Mouse (Mus musculus): ENCODE results near the gene 0610037L13Rik.

Gene 0610037L13Rik

DNA sequence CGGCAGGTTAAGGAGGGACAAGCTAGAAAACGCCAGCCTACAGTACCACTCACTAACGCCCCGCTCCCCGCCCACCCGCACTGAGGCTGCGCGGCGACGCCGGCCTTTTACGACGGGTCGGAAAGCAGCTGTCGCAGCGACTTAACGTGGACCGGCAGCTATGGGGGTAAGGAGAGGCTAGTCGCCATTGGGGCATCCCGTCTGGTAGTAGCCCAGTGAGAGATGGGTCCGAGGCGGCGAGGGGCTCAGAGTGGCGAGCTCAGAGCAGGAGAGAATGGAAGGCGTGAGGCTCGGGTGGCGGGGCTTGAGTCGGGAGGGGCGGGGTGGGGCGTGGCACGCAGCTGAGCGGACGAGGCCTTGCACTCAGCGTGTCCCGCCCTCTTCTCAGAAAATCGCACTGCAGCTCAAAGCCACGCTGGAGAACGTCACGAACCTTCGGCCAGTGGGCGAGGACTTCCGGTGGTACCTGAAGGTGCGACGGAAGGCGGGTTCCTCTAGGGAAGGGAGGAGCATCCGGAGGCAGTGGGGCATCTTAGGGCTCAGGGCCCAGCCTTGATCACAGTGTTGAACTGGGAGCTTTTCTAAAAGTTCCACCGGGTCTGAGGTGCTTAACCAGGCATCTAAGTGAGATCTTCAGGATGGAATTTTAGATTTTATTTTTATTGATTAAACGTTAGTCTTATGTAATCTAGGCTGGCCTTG, at the start of gene 0610037L13Rik:
0610037L13Rik (plus strand) TSS at position 83 of the 702 bp plus-strand sequence.
- peak; percentile 95 to 97 for DNase-seq

DNA sequence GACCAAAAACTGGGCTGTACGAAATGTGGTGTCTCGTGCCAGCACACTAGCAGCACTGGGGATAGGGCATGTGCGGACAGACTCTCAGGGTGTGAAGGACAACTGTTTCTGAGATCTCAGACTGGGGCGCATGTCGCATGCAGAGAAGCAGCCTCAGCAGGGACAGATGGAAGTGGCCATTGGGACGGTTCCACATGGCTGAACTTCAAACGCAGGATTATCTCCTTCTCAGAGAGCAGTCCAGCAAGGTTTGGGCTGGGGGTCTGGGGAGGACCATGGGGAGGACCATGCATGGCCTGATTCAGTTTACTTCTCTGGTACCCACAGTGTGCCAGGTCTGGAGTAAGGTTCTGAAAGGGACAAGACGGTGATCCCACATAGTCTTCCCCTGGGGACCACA, 45.9 kb upstream of the 0610037L13Rik start:
- DNase-seq = no peak

DNA sequence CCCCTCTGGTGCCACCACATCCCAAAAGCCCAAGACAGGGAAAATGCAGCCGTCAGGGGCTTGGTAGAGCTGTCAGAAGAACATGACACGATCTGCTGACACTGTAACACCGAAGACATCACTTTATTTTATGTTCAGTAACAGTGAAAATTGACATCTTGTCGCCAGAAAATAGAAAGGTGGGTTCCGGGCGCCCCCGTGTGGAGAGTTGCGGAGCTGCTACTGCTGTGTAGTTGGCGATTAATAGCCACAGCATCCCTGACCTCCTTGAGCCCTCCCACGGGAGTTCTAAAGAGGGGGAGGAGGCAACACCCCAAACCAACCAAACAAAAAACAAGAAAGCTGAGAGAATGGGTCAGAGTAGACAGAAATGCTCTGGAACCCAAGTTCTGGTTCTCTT, 44.6 kb upstream of the 0610037L13Rik start:
- peak in 1 of 2 experiments; percentile 78 for DNase-seq

DNA sequence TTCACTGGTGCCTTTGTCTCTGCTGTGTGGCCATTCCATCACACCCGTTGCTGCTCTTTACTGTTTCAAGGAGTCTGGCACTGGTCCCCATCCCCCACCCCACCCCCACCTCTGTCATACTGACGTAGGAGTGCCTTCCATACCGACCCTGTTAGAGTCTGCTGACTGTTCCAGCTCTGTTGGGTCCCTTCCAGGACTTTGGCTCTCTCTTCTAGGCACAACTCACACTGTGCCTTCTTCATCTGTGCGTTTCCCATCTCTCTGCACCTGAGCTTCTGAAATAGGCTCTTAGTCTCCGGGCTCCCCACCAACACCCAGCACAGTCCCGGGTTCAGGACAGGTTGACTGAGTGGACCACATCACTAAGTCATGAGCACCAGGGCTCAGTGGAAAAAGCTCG, 42.8 kb upstream of the 0610037L13Rik start:
- no peak for DNase-seq

DNA sequence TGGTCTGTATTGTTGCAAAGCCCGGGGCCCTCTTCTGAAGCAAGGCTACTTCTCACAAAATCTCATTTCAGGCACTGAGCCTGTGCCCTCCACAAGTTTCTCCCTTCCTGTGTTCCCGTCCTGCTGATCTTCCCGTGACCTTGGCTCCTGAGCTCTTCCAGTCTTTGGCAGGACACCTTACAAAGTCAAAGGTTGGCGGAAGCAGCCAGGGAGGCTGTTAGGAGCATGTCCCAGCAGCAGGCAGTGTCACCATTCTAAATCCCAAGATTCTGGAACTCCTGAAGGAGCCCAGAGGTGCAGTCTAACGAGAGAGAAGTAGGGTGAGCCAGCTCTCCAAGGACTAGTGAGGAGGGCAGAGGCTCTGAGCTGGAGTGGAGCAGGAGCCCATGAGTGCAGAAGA, 41.1 kb upstream of the 0610037L13Rik start:
- DNase-seq = peak; percentile 31 to 35

DNA sequence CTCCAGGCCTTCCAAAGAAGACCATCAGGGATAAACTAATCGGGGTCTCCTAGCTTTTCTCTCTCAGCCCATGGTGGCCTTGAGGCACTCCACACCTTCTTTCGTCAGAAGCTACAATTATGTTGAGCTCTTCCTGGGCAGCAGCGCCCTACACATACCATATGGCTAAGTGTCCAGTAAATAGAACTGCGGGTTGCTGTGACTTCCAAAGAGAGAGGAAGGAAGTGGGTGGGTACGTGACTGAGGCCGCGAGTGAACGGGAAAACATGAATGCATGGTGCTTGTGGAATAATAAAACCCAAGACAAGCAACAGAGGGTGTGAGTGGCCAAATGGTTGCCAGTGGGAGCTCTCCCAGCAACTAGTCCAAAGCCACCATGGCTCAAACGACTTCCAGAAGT, 40.0 kb upstream of the 0610037L13Rik start:
- DNase-seq = no peak

DNA sequence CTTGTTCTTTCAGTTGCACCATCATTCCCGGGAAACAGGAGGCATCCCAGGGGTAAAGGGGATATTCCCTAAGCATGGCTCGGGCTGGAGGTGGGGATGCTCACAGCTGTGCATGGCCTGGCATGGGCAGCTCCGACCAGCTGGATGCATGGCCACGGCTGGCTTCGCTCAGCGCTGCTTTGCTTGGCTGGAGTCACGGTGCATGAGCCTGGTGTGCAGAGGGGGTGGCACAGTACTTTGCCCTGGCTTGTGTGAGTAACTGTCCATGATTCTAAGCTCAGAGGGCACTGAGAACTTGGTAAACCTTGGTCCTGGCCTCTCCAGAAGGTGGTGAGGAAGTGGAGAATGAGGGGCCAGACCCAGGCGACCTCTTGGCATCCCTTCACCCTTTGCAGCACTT, 39.5 kb upstream of the 0610037L13Rik start:
- peak; percentile 28 to 38 for DNase-seq

DNA sequence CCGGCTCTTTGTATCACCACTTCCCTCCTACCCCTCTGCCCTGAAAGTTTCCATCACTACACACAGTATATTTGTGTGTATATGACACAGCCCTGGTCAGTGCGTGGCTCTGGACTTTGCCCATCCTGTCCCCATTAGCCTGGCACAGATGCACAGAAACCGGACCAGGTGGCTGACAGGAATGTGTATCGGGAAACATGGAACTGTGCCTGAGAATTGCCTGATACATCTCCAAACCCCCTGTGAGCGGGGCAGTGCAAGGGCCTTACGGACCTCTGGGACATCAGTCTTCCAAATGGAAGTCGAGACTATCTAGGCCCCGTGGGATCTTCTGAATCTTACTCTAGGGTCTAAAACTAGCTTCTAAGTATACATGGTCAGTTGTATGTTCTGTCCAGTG, 36.3 kb upstream of the 0610037L13Rik start:
- DNase-seq = no peak

DNA sequence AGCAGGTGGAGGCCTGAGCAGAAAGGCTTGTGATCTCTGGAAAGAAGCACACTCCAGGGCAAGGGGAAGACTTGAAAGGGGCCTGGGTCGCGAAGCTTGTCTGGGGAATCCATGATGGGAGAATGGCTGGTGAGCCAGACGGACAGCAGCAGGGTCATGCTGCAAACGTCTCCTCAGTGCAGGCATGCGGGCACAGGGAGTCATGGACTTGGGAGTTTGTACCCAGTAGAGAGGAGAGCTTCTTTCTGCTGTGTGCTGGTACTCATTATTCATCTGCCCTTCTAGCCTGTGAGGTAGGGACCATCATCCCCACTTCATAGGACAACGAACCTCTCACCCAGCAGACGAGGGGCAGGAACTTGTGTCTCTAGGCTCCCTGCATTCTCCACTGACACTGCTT, 35.8 kb upstream of the 0610037L13Rik start:
- peak in 1 of 2 experiments; percentile 51 for DNase-seq

DNA sequence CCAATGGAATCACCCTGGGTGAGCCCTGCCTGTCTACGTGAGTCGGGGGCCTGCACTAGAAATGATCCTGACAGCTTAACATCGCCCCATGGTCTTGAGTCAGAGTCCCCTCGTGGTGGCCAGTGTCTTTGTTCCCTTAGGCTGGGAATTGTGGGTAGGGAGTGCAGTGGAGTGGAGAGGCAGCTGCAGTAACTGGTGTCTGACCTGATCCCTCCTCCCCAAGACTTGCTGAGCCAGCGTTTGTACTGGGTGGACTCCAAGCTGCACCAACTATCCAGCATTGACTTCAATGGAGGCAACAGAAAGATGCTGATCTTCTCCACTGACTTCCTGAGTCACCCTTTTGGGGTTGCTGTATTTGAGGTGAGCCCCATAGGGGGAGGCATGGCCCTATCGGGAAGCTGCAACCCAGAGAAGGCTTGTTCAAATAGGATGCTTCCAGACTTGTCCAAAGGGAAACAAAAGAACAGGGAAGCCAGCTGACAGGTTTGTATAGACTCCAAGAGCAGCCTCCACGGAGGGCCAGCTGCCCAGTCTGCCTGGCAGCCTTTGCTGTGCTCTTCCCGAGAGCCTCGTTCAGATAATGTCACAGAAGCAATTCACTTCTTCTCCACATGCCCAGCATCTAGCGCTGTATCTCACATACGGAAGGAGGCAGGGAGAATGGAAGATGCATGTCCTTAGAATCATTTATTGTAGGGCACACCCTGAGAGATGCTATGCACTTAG, 32.5 kb upstream of the 0610037L13Rik start:
- no peak for DNase-seq

DNA sequence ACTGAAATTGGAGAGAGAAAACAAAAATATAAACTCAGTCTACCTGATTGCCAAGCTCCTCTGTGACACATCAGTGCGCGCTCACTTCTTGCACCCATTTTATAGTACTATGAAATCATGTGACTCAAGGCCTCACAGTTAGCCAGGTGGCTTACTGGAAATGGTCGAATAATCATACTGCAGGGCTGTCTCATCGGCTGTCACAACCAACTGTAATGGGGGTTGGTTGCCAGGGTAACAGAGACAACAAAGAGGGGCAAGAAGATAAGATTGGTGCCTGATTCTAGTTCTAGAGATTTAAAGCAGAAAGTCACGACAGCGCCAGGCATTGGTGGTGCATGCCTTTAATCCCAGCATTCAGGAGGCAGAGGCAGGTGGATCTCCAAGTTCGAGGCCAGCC, 30.6 kb upstream of the 0610037L13Rik start:
- no peak for DNase-seq

DNA sequence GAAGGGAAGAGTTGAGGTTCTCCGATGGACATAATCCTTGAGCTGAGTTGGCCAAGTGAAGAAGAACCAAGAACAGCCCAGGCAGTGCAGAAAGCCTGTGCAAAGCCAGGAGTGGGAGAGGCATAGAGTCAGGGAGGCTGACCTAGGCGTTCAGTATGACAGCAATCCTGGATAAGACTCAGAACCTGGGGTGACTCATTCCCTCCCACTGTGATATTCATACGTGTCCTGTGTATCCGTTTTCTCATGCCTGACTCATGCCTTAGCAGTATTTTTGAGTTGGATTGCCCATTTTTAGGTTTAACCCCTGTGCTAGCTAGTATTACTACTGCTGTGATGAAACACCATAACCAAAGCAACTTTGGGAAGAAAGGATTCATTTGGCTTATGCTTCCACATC, 24.7 kb upstream of the 0610037L13Rik start:
- DNase-seq = no peak

DNA sequence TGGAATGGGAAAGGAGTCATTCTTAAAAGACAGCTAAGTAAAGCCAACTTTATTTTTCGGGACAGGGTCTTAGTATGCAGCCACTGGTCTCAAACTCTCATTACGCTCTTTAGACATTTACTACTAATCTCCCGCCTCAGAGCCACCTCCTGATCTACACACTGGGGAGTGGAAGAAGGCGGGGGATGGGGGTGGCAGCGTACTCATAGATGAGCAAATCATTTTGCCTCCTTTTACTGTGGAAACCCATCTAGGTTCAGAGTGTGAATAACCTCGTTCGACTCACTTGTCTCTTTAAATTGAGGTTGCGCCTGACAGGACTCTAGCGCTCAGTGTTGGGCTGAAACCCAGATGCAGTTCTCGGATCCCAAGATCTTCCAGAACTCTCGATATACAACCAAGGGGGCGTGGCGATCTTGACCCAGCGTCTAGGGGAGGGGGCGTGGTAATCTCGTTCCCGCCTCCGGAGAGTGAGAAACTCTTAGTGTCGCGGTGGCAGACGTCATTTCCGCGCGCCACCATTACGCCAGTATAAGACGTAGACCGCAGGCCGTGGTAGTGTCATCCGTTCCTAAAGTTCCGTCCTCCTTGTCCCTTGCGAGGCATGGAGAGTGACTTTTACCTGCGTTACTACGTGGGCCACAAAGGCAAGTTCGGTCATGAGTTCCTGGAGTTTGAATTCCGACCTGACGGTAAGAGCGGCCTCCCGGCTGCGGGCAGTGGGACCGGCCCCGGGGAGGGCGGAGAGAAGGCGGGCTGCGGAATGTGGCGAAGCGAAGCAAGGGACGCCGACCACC, 10.2 kb upstream of the 0610037L13Rik start, which contains the start of gene Magoh:
Magoh (plus strand) TSS at position 502 of the 797 bp plus-strand sequence.
- DNase-seq = peak; percentile 95 to 98

DNA sequence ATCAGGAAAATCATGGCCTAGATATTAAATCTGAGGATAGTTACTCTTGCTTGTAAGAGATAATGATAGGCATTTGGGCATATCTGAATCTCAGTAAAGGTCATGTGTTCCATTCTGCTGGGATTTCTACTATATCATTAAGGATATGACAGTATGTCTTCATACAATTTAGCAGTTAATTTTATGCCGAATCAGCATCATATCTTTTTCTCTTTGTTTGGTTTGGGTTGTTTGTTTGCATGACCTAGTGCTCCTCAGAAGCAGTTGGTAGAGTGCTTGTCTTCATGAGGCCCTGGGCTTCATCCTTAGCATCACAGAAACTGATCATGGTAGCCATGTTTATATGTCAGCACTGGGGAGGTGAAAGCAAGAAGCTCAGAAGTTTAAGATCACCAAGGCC, 8.0 kb upstream of the 0610037L13Rik start:
- no peak for DNase-seq

DNA sequence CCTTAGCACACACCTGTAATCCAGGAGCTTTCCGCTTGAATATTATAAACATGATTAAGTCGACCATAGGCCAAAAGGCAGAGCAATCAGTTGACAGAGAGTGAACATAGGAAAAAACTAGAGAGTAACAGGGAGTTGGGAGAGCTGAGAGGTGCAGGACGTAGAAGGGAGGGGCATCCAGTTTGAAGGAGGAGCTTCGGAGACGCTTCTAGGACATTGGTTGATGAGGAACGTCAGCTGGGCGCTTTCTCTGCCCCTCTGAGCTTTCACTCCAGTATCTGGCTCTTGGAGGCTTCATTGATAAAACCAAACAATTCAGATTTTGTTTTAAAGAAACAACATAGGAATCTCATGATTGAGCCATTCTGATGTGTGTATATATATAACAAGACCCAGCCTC, 3.2 kb upstream of the 0610037L13Rik start:
- no peak for DNase-seq

DNA sequence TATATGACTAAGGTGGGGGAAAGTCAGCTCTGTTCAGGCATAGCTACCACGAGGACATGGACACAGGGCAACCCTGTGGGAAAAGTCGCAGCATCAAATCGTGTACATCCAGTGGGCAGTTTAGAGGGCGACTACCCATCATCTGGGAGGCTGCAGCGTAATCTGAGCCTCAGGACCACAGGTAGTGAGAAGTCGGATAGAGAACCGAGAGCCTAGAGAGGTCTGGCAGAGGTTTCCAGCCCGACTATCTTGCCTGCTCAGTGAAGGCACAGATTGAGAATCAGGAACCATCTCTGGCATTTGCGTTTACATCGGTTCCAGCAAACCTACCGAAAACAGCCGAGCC, 255 bp upstream of the 0610037L13Rik start:
- peak in 1 of 2 experiments; percentile 15 for DNase-seq

DNA sequence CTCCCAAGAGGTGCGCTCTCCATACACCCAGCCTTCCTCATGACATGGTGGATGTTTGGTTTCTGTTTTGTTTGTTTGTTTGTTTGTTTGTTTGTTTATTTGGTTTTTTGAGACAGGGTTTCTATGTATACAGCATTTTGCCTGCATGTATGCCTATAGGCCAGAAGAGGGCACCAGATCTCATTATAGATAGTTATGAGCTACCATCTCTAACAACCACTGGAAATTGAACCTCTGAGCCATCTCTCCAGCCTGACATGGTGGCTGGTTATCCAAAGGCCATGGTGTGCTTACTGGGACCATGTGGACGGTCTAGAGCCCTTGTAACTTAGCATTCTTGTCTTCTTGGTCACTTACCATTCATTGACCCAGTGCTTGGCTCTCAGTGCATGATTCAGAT, 3.0 kb downstream of the 0610037L13Rik start:
- DNase-seq = no peak

DNA sequence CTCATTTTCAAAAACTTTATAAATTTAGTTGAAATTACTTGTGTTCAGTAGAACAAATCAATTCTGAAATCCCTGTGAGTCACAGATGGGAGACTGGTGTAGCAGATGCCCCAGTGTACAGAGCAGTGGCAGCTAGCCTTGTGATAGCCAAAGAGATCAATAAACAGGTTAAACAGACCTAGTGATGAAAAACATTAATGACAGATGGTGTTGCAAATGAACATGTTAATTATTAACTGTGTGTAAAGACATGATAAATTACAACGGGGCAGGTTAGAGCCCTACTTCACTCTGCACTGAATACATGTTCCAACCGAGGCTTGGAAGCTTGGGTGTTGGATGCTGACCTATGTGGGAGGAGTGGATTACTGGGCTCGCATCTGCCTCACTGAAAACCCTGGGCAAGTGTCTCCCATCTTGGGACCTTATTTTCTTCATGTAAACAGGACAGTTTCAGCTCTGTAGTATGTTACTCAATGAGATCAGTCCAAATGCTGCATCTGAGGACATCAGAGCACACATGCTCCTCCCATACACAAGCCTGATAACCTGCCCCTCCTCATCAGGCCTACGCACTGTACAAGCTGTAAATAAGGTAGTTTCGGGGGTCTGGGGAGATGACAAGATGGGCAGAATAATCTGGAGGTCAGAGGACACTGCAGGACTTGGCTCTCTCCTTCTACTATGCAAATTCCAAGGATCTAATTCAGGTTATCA, 9.8 kb downstream of the 0610037L13Rik start:
- no peak for DNase-seq

DNA sequence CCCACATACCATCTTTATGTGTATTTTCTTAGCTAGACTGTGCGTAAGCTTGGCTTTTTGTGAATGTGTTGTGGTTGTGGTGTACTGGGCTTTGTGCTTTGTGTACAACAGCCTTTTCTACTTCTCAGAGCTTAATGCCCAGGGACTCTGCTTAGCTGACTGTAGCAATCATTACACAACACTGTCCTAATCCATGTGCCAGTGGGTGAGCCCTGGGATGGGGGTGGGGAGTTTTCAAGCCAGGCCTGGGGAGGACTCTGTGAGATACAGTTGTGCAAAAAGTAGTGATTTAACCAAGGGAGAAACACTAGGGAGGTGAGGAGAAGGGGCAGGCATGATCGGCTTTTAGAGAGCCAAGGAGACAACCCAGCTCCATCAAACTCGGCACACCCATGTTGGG, 10.6 kb downstream of the 0610037L13Rik start:
- no peak for DNase-seq

DNA sequence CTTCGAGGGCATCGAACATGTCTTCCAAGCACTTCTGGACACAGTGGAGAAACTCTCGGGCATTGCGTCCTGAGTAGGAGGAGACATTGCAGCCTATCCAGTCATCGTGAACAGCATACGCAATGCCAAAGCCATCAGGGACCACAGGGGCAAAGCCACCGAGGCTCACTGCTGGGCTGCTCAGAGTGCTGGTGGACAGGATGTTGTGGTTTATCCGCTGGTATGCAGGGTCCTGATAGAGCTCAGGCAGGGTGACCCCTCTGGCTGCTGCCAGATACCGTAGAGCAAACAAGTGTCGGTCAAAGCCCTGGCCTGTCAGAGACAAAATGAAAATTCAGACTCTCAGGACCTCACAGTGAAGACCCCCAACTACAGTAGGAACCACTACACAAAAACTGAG, 14.6 kb downstream of the 0610037L13Rik start:
- no peak for DNase-seq

DNA sequence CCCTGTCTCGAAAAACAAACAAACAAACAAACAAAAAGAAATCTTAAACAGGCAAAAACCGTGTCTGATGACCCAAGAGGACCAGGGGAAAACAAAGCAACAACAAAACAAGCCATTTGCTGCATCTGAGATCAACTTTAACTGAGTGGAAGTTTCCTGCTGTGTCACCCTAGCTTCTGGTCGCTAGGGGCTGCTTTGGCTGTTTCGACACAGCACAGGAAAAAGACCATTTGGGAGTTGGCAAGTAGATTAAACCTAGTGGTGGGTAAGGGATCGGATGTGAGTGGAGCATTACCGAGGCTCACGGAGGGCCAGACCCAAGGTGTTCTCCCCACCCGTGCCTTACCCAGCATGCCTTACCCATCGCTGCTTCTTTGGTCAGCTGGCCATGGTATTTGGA, 16.9 kb downstream of the 0610037L13Rik start:
- no peak for DNase-seq

DNA sequence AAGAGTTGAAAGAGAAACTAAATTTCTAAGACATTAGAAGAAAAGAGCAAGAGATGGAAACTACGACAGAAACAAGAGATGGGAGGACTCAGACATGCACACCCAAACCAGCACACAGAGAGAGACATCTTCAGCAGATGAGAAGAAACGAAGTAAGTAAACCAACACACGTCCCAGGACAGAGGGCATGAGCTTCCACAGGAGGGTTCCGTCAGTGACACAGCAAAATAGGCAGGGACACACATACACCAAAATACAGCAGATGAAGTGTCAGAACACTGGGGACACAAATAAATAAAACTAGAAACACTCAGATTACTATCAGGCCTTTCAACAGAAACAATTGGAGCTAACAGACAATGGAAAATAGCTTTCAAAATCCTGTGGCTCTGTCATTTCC, 20.4 kb downstream of the 0610037L13Rik start:
- no peak for DNase-seq

DNA sequence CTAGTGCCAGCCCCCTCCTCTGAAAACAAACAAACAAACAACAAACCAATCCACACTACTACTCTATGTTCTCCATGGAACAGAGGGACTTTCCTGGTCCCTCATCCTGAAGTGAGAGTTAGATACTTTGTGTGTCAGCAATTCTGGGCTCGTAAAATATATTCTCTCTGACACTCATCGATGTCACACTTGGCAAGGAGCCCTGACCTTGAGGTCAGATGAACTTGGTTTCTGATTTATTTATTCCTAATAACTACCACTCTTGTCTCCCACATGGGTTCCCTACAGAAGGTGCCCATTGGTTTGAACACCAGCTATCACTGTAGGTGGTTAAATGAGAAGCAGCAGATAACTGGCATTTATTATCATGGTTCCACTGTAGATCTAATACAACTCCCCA, 30.7 kb downstream of the 0610037L13Rik start:
- DNase-seq = peak in 1 of 2 experiments; percentile 14
